Mouse (Mus musculus) c-Kit-positive CD71-positive TER-119-positive erythroid progenitor cells, embryonic 14.5 days (primary cell): ENCODE data around the gene Calr.

Experiments
- DNase-seq: peaks from one replicate; pipeline ENCODE4 v3.0.0-alpha.2; 2013; ENCODE audit warnings: low spot score

Calr gene

DNA sequence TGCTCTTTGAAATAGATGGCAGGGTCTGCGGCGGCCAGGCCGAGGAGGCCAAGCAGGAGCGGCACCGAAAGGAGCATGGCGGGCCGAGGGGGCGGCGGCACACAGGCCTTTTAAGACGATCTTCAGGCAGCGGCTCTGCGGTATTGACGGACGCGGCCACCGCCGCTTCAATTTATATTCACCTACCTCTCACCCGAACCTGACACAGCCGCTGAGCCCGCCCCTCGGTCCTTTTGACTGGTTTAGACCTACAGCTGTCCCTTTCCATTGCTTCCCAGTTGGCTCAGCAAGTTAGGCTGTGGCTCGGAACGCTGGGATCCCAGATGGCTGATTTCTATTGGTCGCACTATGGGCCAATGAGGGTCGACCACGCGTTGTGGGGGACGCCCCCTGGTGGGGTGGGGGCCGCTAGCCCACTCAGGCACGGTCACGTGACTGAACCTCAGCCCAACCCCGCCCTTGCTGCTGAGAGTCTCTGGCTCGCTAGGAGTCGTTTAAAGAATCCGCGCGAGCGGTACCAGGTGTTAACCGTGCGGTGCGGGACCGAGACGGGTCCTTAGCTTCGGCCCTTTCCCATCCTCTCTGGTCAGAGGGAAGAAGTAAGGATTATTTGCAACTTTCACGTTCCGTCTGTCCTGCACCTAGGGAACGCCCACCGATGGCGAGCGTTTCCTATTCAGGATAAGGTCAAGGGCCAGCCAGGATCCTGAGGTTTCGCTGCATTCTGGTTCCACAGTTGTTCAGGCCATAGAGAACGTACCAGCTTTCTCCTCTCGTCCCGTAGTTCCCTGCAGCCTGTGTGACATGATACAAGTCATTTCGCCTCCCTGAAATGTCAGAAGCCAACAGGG is at the start of gene Calr:
Gene Calr, minus strand, starts transcription at position 213 of the 851 bp plus-strand sequence.
- peak; percentile 100 for DNase-seq

DNA sequence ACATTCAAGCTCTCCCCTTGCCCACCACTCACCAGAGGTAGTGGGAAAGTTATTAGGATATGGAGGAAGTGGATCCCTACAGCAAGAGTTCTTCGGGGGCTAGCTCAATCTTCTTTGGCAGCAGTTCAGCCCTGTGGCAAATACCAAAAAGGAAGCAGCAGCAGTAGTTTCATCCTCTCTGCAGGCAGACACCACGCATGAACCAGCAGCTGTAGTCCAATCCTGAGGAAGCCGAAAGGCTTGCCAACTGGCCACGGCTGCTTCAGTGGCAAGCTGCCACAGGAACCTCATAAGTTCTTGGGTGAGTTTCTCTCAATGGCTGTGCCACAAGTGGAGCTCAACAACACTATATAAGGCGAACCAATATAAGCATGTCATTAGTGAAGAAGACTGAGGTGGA is 49.2 kb upstream of the Calr start:
- DNase-seq: no peak

DNA sequence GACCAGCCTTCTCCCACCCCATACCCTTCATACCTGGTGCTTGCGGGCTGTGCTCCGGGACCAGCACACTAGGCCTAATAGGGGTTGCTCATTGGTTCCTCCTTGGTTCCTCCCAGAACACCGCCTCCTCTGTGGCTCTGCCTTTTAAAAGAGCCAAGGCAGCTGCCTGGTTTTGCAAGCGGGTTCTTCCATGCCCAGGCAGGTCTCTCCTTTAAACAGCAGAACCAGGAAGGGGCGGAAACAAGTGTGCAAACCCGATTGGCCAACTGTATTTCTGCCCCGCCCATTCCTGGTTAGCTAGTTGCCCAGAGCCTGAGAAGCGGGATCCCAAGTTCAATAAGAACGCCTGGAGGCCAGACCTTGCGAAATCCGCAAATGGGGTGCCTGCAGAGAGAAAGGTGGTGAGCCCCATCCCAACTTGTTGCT is 47.0 kb upstream of the Calr start, which contains the start of gene Gcdh:
Gene Gcdh, minus strand, starts transcription at position 213 of the 426 bp plus-strand sequence.
- DNase-seq: peak; percentile 95

DNA sequence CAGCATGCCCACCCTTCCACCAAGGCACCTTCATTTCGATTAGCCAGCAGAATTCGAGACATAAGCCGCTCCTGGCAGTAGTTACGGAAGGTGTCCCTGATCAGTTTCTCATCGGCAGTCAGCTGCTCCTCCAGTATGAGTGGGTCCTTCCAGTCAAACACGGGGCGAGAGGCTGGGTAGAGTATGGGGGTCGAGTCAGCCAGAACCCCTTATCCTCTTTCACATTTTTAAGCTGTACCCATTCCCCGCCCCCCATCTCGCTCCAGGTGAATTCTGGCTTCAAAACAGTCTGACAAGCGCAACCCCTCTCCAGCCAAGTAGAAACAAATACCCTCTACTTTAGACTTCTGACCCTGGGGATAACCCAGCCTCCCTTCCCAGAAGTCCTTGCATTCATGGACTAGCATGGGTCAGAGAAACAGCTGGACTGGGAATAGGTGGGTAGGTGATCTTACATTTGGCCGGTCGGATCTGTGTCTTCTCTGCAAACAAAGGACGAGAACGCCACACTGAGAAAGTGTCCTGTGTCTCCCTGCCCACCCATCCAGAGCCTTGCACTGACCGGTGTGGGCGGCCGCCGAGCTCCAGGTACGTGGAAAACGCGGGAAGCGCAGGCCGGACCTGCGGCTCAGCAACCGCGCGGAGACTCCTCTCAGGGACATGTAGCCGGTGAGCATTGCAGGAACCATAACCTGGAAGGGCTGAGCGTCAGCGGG is 46.4 kb upstream of the Calr start:
- no peak for DNase-seq

DNA sequence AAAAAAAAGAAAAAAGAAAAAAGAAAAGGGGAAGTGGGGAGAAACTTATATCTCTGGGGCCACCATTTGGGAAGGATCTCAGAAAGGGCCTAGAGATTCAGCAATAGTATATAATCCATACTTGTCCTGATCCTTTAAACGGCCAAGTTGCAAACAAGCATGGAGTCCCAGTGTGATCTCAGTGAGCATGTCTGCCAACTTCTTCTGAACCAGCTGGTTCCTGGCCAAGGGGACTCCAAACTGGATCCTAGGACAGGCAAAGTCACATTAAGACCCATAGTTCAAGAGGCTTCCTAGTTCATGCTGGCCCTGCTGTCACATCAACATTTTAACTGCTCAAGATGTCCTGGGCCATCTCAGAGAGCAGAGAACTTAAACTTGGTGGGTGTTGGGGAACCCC is 42.4 kb upstream of the Calr start:
- no peak for DNase-seq

GRCm38 (mm10) chr8:84888280-84888679 is 41.5 kb upstream of the Calr start:
- no peak for DNase-seq

DNA sequence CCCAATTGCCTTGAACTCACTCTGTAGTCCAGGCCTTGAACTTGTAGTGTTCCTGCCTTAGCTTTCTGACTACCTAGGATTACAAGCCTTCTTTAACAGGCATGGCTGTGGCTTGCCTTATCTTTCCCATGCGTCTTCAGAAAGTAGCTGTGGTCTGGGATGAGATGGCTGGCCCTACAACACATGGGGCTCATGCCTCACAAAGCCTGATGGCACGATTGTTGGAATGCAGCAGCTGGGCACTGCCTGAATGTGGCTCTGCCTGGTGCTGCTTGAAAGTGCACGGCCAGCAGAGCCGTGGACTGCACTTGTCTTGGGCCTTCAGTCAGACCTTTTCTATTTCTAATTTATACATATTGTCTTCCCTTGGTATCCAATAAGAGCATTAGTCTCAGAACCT is 38.0 kb upstream of the Calr start:
- DNase-seq: no peak

GRCm38 (mm10) chr8:84878915-84879314 is 32.2 kb upstream of the Calr start:
- DNase-seq: no peak

DNA sequence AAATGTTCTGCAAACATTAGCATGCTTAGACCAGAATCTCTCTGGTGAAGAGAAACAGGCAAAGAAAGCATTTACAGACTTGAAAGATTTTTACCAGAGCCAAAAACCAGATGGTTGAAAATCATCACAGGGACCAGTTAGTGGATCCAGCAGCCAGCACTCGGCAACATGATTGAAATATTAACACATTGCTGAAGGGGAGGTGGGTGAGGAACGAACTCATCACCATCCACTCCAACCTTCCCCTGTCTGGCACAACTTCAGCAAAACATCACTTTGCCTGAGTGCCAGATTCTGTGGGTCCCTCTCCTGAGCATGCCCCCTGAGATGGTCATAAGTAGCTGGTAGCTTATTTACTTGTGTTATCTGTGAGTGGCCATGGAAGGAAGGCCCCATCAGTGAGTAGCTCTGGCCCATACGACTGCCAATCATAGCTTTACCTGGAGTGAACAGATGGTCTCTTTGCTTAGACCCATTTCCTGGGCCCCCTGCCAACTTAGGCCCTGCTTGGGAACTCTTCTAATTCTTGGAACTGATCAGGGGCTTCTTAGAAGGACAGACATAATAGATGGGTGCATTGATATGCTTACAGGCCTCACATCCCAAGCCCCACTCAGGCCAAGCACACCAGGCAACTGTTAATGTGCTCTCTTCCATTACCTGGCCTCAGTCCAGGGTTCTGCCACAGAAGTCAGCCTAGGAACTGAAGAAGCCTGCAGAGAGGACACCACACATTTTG is 30.7 kb upstream of the Calr start:
- no peak for DNase-seq

DNA sequence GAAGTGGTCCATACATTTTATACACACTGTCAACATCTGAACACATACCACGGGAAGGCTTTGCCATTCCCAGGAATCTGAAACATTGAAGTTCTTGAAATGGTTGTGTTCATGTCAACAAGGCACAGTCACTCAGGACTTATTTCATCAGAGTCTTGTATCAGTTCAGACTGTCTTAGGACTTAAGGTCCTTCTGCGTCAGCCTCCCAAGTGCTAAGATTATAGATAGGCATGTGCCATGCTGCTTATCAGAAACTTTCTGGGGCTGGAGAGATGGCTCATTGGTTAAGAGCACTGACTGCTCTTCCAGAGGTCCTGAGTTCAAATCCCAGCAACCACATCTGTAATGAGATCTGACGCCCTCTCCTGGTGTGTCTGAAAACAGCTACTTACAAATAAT is 27.6 kb upstream of the Calr start:
- no peak for DNase-seq

GRCm38 (mm10) chr8:84873016-84873415 is 26.3 kb upstream of the Calr start:
- DNase-seq: no peak

DNA sequence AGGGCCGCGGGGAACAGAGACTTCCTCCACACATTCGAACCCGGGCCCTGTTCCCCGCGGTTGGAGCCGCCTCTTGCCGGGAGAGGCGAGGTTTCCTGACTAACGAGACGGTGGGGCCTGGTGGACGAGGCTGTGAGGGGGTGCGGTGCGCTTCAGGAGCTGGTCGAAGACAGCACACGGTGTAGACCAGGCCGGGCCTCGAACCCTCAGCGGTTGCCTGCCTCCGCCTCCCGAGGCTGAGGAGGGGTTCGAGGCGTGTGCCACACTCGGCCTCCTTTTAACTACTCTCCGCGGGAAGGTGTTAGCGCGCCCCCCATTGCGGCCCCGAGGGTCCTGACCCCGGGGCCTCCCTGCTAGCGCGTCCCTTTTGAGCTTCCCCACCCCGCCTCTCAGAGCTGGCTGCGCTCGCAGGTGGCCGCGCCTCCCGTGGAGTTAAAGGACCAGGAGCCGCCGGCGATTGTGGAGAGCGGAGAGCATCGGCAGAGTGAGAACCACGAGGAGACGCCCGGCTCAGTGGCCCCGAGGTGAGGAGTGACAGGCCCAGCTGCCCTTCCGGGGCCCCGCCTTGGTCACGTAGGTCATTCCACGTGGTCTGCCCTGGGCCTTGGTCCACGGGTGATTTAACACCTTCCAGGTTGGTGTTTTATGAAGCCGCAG is 25.7 kb upstream of the Calr start:
- DNase-seq: peak; percentile 57

GRCm38 (mm10) chr8:84871376-84872308 is 24.9 kb upstream of the Calr start, which contains the start of gene Syce2:
Gene Syce2, plus strand, starts transcription at chr8:84872111.
- peak; percentile 79 for DNase-seq

DNA sequence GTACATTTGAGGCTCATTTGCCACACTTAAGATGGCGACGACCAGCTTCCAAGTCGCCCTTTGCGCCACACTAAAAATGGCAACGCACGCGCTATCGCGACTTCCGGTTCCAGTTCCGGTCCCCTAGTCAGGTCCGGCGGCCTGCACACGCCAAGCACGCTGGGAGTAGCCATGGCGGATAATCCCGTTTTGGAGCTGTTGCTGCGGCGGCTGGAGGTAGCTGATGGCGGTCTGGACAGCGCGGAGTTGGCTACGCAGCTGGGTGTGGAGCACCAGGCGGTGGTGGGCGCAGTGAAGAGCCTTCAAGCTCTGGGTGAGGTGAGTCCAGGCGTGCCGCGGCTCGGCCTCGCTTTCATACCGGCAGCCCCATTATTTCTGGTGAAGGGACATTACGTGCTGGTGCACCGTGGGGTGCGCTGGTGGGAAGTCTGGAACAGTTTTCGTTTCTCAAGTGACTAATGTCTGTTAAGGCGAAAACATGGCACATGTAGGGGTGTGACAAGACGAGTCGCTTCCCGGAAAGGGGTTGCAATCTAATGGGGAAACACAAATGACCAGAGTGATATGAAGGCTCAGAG is 10.2 kb upstream of the Calr start, which contains the start of gene Farsa:
Gene Farsa, plus strand, starts transcription at position 126 of the 578 bp plus-strand sequence.
- DNase-seq: peak; percentile 95

DNA sequence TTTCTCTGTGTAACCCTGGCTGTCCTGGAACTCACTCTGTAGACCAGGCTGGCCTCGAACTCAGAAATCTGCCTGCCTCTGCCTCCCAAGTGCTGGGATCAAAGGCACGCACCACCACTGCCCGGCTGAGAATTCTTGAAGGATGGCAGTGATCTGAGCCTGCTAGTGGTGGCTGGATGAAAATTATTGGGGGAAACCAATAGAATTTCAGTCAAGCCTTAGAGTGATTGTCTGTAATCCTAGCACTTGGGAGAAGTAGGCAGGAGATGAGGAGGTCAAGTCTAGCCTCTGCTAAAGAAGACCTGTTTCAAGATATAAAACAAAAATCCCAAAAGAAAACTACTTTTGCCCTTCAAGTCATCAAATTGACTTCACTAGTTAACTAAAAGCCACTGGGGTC is 9.7 kb upstream of the Calr start:
- DNase-seq: no peak

- DNase-seq: no peak
Measured at GRCm38 (mm10) chr8:84847684-84848435, 1.1 kb upstream of the Calr start.

DNA sequence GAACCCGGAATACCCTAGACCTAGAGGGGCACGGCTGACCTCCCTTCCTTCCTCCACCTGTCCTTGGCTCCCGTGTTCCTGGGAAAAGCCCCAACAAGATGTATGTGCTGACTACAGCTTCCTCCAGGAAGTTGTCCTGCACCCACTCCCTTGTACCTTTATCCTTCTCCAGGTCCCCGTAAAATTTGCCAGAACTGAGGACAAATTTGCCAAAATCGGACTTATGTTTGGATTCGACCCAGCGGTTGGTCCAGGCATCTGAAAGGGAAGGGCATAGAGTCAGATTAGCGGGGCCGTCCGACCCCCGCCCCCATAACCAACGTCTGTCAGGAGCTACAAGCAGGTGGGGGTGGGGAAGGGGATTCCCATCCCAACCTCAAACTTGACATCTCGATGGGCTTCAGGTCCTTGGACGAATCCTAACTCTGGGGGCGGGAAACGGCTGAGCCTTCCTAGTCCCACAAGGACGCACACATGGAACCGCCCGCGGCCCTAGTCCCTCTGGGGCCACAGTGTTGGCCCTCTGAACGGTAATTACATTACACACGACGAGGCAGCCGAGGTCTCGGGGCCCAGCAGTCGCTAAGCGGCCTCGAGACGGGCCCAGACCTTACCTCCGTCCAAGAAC is 526 bp downstream of the Calr start:
- DNase-seq: no peak

GRCm38 (mm10) chr8:84845355-84846093 is 1.2 kb downstream of the Calr start:
- DNase-seq: no peak
